ENCODE assay signal across 10 mouse cellular contexts in genomic region chr10:86890166-86890930, GRCm38 (mm10).
A peak's percentile ranks its signal among the peaks of the same experiment; 100 is the strongest.
DNase-seq lines count a peak whose midpoint lies in the region; ATAC-seq and TF ChIP-seq lines count a peak whose summit lies in the region.
"Had no signal": no experiment of that assay in that cellular context is flagged by ENCODE, and none has a peak within 500 bp of the region (broad histone marks: within the 10 kb centered on the region; RNA-seq: fewer than 3 reads in every experiment).

No protein-coding gene starts in this region.

- no peak overlapping the region for H3K4me2 ChIP-seq in midbrain, embryonic 11.5 days

- H3K9me3 ChIP-seq in midbrain, embryonic 11.5 days (ENCODE audit: control insufficient read depth, low read length), result no peaks in the 10 kb centered on the region
- H3K9me3 ChIP-seq: G1E had no signal

- no peak overlapping the region for H3K9ac ChIP-seq in midbrain, embryonic 11.5 days (ENCODE audit: low read length)

- no peaks in the 10 kb centered on the region for H3K27me3 ChIP-seq in testis, adult 2 months (ENCODE audit: control insufficient read depth, insufficient read depth, low read length)
- no peaks in the 10 kb centered on the region for H3K27me3 ChIP-seq in midbrain, embryonic 11.5 days (ENCODE audit: control insufficient read depth, insufficient read depth, low read length)

- peak; percentile 12 to 21 for DNase-seq in kidney, postnatal 36 days
- no peak for DNase-seq in kidney, postnatal 14 days
- DNase-seq in frontal cortex, postnatal 10 days (ENCODE audit: low spot score in 2 of 2), result peak; percentile 21 to 27
- peak; percentile 71 to 73 for DNase-seq in left cerebral cortex, adult 18-20 months (ENCODE audit: low spot score in 2 of 2)
- DNase-seq in lung, postnatal 14 days, result no peak
- DNase-seq in lung, postnatal 10 days, result no peak
- DNase-seq in midbrain, embryonic 11.5 days (ENCODE audit: low spot score, missing footprints), result no peak
- DNase-seq: cerebellum, adult 11 months had no signal

- WGBS in midbrain, embryonic 11.5 days, result 90% methylated on average over 14 of the region's 14 CpGs

- no peak for TF ChIP-seq POLR2A in testis, adult 2 months (IDR thresholded peaks at IDR 0.05; ENCODE audit: control insufficient read depth, low read depth, low read length)

- H3K4me3 ChIP-seq in testis, adult 2 months (ENCODE audit: control insufficient read depth, low read depth, low read length), result no peak overlapping the region
- no peak overlapping the region for H3K4me3 ChIP-seq in midbrain, embryonic 11.5 days (ENCODE audit: low read depth, low read length)

- peak overlapping the region; percentile 66 for H3K27ac ChIP-seq in testis, adult 2 months (ENCODE audit: control insufficient read depth, insufficient read depth, low read depth, low read length)
- H3K27ac ChIP-seq in midbrain, embryonic 11.5 days (ENCODE audit: low read depth, low read length), result no peak overlapping the region

- H3K4me1 ChIP-seq in testis, adult 2 months (ENCODE audit: control insufficient read depth, insufficient read depth, low read length), result no peaks in the 10 kb centered on the region; the same call in 1 of the 2 replicates
- no peaks in the 10 kb centered on the region for H3K4me1 ChIP-seq in midbrain, embryonic 11.5 days (ENCODE audit: control insufficient read depth, insufficient read depth, low read length)

- no peak for ATAC-seq in midbrain, embryonic 11.5 days (ENCODE audit: low FRiP score)

- no peaks in the 10 kb centered on the region for H3K36me3 ChIP-seq in testis, adult 2 months (ENCODE audit: control insufficient read depth, insufficient read depth, low read length)
- H3K36me3 ChIP-seq in midbrain, embryonic 11.5 days (ENCODE audit: control insufficient read depth, insufficient read depth, low read length), result no peaks in the 10 kb centered on the region
- H3K36me3 ChIP-seq: G1E had no signal

- TF ChIP-seq CTCF in testis, adult 2 months (IDR thresholded peaks at IDR 0.05; ENCODE audit: control insufficient read depth, insufficient read depth, insufficient replicate concordance, low read depth, low read length), result no peak

Comparison
In these comparisons a context has a peak if more than half of its experiments do, and no peak if none do; other contexts are left out.
1. DNase-seq: peak in kidney, postnatal 36 days (2 of 2), frontal cortex, postnatal 10 days (2 of 2) and left cerebral cortex, adult 18-20 months (2 of 2); none in kidney, postnatal 14 days (single experiment), lung, postnatal 14 days (single experiment), lung, postnatal 10 days (single experiment) and midbrain, embryonic 11.5 days (single experiment).